ENCODE assay signal across 20 mouse cellular contexts in the genomic region with DNA sequence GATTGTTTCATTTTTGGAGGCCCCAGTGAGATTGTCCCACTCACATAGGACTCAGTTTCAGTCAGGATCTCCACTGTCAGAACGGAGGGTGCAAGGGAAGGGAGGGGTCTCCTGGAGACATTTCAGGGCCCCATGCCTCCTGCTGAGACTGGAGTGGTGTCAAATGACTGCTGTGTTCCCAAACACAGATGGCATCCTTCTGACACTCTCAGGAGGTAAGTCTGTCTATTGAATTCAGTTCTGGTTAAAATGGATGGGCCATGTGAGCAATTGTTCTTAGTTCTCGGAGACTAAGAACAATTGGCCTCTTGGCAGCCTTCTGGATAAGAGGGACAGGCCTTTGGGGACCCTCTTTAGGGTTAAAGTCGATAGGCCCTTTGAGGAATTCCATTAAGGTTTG.
"Had no signal": no experiment of that assay in that cellular context is flagged by ENCODE, and none has a peak within 500 bp of the region (broad histone marks: within the 10 kb centered on the region; RNA-seq: fewer than 3 reads in every experiment).

No protein-coding gene starts in this region.

- H3K4me3 ChIP-seq: kidney, embryonic 15.5 days; layer of hippocampus, adult 2 months; liver, embryonic 13.5 days; midbrain, embryonic 12.5 days; midbrain, embryonic 15.5 days; neural tube, embryonic 12.5 days; neural tube, embryonic 15.5 days had no signal

- DNase-seq: kidney, adult 11 months; kidney, adult 8-10 months; kidney, postnatal 10 days; kidney, postnatal 36 days; liver, embryonic 13.5 days; lung, embryonic 14.5 days; right cerebral cortex, adult 18-20 months; right cerebral cortex, postnatal 14 days; right cerebral cortex, postnatal 4 days; thymus, adult 2 months; thymus, postnatal 14 days; thymus, postnatal 4 days had no signal

- H3K27ac ChIP-seq: kidney, embryonic 15.5 days; layer of hippocampus, adult 2 months; liver, embryonic 13.5 days; macrophage; midbrain, embryonic 12.5 days; midbrain, embryonic 15.5 days; neural tube, embryonic 12.5 days; neural tube, embryonic 15.5 days; stomach, postnatal 0 days had no signal

- H3K4me1 ChIP-seq: kidney, embryonic 15.5 days; liver, embryonic 13.5 days; midbrain, embryonic 12.5 days; midbrain, embryonic 15.5 days; neural tube, embryonic 12.5 days; neural tube, embryonic 15.5 days had no signal
